Comparison of ENCODE assay signal across 8 mouse cellular contexts in genomic region chr5:142819385-142820275, GRCm38 (mm10). TPM values are rescaled to one million over a fixed set of nuclear protein-coding genes. Genes with fewer than 3 reads are reported as not detected.
A peak's percentile ranks its signal among the peaks of the same experiment; 100 is the strongest.
DNase-seq lines count a peak whose midpoint lies in the region; ATAC-seq and TF ChIP-seq lines count a peak whose summit lies in the region.

No protein-coding gene starts in this region.

- TF ChIP-seq POLR2A in bone marrow, adult 2 months (IDR thresholded peaks at IDR 0.05; ENCODE audit: borderline replicate concordance, control insufficient read depth, low read depth, low read length), result no peak; the same call in 1 of the 2 replicates
- peak; percentile 67 for TF ChIP-seq POLR2A in olfactory bulb, adult 2 months (IDR thresholded peaks at IDR 0.05; ENCODE audit: insufficient read depth, low read depth, low read length)

- peak overlapping the region; percentile 81 for H3K4me3 ChIP-seq in E14TG2a.4 (replicated peaks; ENCODE audit: low read length)
- H3K4me3 ChIP-seq in bone marrow, adult 2 months (replicated peaks; ENCODE audit: control insufficient read depth, low read depth, low read length), result peak overlapping the region; percentile 80
- H3K4me3 ChIP-seq in forebrain, embryonic 13.5 days, result peak overlapping the region; percentile 99
- peak overlapping the region; percentile 63 for H3K4me3 ChIP-seq in liver, embryonic 15.5 days (replicated peaks)
- H3K4me3 ChIP-seq in olfactory bulb, adult 2 months (ENCODE audit: insufficient read depth, low read depth, low read length), result peak overlapping the region; percentile 96

- peak overlapping the region; percentile 100 for H3K9ac ChIP-seq in forebrain, embryonic 13.5 days
- peak overlapping the region; percentile 50 for H3K9ac ChIP-seq in liver, embryonic 15.5 days

- peak; percentile 82 to 83 for DNase-seq in heart, postnatal 10 days
- DNase-seq in kidney, postnatal 36 days, result peak; percentile 71 to 76

- peak overlapping the region; percentile 85 for H3K27ac ChIP-seq in bone marrow, adult 2 months (ENCODE audit: control insufficient read depth, insufficient read depth, low read depth, low read length, poor library complexity)
- peak overlapping the region; percentile 100 for H3K27ac ChIP-seq in forebrain, embryonic 13.5 days
- H3K27ac ChIP-seq in liver, embryonic 15.5 days (replicated peaks), result peak overlapping the region; percentile 86
- H3K27ac ChIP-seq in olfactory bulb, adult 2 months (ENCODE audit: insufficient read depth, low read depth, low read length), result peak overlapping the region; percentile 100

- H3K4me1 ChIP-seq in E14TG2a.4 (replicated peaks; ENCODE audit: low read depth, low read length), result peaks cover 67% of the 10 kb centered on the region
- H3K4me1 ChIP-seq in bone marrow, adult 2 months (ENCODE audit: control insufficient read depth, insufficient read depth, low read length), result no peaks in the 10 kb centered on the region
- H3K4me1 ChIP-seq in forebrain, embryonic 13.5 days, result peaks cover 20% of the 10 kb centered on the region
- peaks cover 40% of the 10 kb centered on the region for H3K4me1 ChIP-seq in liver, embryonic 15.5 days (replicated peaks)
- H3K4me1 ChIP-seq in olfactory bulb, adult 2 months (ENCODE audit: control insufficient read depth, insufficient read depth, low read length), result peaks cover 19% of the 10 kb centered on the region

- H3K4me2 ChIP-seq in forebrain, embryonic 13.5 days, result peak overlapping the region; percentile 75
- peak overlapping the region; percentile 68 for H3K4me2 ChIP-seq in liver, embryonic 15.5 days

- H3K36me3 ChIP-seq in E14TG2a.4 (ENCODE audit: insufficient read depth, low read length), result no peaks in the 10 kb centered on the region
- peaks cover 6% of the 10 kb centered on the region for H3K36me3 ChIP-seq in forebrain, embryonic 13.5 days (ENCODE audit: poor library complexity, severe bottlenecking)
- no peaks in the 10 kb centered on the region for H3K36me3 ChIP-seq in liver, embryonic 15.5 days (replicated peaks)

- peak; percentile 41 for ATAC-seq in forebrain, embryonic 13.5 days
- no peak for ATAC-seq in liver, embryonic 15.5 days (ENCODE audit: insufficient read depth)
- ATAC-seq in erythroid progenitor cell, adult 5-6 weeks (replicated peaks; ENCODE audit: low FRiP score, poor library complexity, severe bottlenecking), result no peak

- intact Hi-C loops in heart, postnatal 10 days (cut with DNase I), result loop anchor here (2.0 to 5.0 kb wide), 2 partner anchors 57 to 113 kb away; no protein-coding TSS in a partner anchor

- WGBS in bone marrow, adult 2 months, result under 1% methylated on average over 36 of the region's 36 CpGs
- WGBS in forebrain, embryonic 13.5 days, result under 1% methylated on average over 36 of the region's 36 CpGs
- under 1% methylated on average over 34 of the region's 36 CpGs for WGBS in liver, embryonic 15.5 days (ENCODE audit: insufficient replicate concordance)
- WGBS in olfactory bulb, adult 2 months, result under 1% methylated on average over 36 of the region's 36 CpGs

- peaks cover 35% of the 10 kb centered on the region for H3K27me3 ChIP-seq in E14TG2a.4 (ENCODE audit: insufficient read depth, low read length)
- no peaks in the 10 kb centered on the region for H3K27me3 ChIP-seq in forebrain, embryonic 13.5 days
- H3K27me3 ChIP-seq in liver, embryonic 15.5 days, result peaks cover 100% of the 10 kb centered on the region

- no peaks in the 10 kb centered on the region for H3K9me3 ChIP-seq in E14TG2a.4 (ENCODE audit: low read length)
- H3K9me3 ChIP-seq in forebrain, embryonic 13.5 days (replicated peaks), result no peaks in the 10 kb centered on the region
- no peaks in the 10 kb centered on the region for H3K9me3 ChIP-seq in liver, embryonic 15.5 days (replicated peaks)

- no peak for TF ChIP-seq CTCF in E14TG2a.4 (conservative IDR thresholded peaks at IDR 0.05; ENCODE audit: low read length)
- TF ChIP-seq CTCF in bone marrow, adult 2 months (IDR thresholded peaks at IDR 0.05; ENCODE audit: control insufficient read depth, insufficient read depth, low read length), result no peak
- TF ChIP-seq CTCF in olfactory bulb, adult 2 months (IDR thresholded peaks at IDR 0.05; ENCODE audit: insufficient read depth, low read depth, low read length), result no peak

RNA-seq across cellular contexts. Expression of gene Tnrc18, which starts 2.2 kb away (rescaled TPM):
- 24.3 and 57.5 TPM in 2 replicates for polyA plus RNA-seq in bone marrow, adult 2 months (2011; ENCODE audit: insufficient read depth, insufficient read length, low replicate concordance, missing spikeins)
- polyA plus RNA-seq in forebrain, embryonic 13.5 days (2015; fragmentation: Nextera tagmentation; extraction: Ambion mirVana), result 34.7 and 35.9 TPM in 2 replicates
- 10 to 100 TPM; 80.1 to 91.3 TPM for total RNA-seq in heart, postnatal 10 days (2021)
- polyA plus RNA-seq in liver, embryonic 15.5 days (2015; fragmentation: Nextera tagmentation; extraction: Ambion mirVana), result 3.4 and 3.7 TPM in 2 replicates
- not detected in 2 replicates for polyA plus RNA-seq in olfactory bulb, adult 2 months (2012; ENCODE audit: insufficient read depth, insufficient read length, low replicate concordance, missing spikeins)
- total RNA-seq in erythroid progenitor cell, adult 5-6 weeks (2015; ENCODE audit: low replicate concordance), result 14.4 and 21.8 TPM in 2 replicates
- 15.1 TPM in 2 replicates for total RNA-seq in erythroid progenitor cell, adult 5-6 weeks (2017; ENCODE audit: low replicate concordance)
